Mouse (Mus musculus): Measurements from ENCODE around the gene Emid1. TPM values are rescaled to one million over a fixed set of nuclear protein-coding genes. Genes with fewer than 3 reads are reported as not detected.

Gene Emid1
- polyA plus RNA-seq, 1 experiment from 2014 or later: 112 TPM

DNA sequence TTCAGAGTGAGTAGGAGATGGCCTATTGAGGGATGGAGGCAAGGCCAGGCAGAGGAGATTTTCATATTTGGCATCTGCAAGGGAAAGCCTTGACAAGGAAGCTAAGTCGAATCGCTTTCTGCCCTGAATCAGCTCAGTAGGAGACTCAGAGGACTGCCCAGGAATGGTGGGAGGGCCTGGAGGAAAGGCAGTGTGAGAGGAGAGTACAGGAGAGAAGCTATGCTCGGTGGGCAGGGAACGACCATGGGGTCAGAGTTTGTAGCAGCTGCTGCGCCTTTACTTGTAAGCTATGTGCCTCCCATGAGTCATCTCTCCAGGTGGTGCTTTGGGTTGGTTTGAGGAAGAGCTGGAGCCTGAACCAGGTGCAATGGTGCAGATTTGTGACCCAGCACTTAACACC, 51.3 kb downstream of the Emid1 start:
- Histone ChIP-seq H3K4me1 (ENCODE audit: control insufficient read depth, insufficient read depth, low read length) (peaks cover 22% of the 10 kb centered on the region), H3K4me3 (ENCODE audit: low read length) (peak overlapping the region; percentile 12), H3K36me3 (ENCODE audit: control insufficient read depth, insufficient read depth, low read length) (no peaks in the 10 kb centered on the region; the same call in none of the 2 replicates), H3K4me2 (ENCODE audit: low read depth, low read length) (peak overlapping the region; percentile 64), H3K27ac (ENCODE audit: low read length) (no peak overlapping the region), H3K9ac (ENCODE audit: low read depth, low read length) (peak overlapping the region; percentile 38; the same call in 1 of the 2 replicates), H3K9me3 (ENCODE audit: control insufficient read depth, low read length) (no peaks in the 10 kb centered on the region), H3K27me3 (replicated peaks; ENCODE audit: control insufficient read depth, insufficient read depth, low read length) (no peaks in the 10 kb centered on the region)
- WGBS: 48% methylated on average over 5 of the region's 5 CpGs
- no peak for ATAC-seq

DNA sequence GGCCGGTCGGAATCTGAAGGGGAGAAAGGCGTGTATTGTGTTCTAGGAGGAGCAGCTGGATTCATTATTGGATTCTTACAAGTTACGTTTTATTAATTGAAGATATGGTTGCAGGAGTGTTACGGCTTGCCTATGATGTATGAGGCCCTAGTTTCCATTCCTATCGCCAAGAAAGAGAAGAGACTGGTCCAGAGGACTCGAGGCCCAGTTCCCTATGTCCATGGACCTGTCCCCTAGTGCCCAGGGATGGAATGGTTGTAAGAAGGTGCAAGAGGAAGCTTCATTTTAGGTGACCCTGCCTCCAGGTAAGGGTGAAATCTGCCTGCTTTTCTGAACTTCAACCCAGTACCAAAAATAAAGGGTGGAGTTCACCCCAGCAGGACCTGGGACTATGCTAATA, 51.8 kb downstream of the Emid1 start:
- peak overlapping the region; percentile 64 for H3K4me2 ChIP-seq (ENCODE audit: low read depth, low read length)
- peak overlapping the region; percentile 95 for H3K27ac ChIP-seq (ENCODE audit: low read length)
- no peaks in the 10 kb centered on the region for H3K27me3 ChIP-seq (replicated peaks; ENCODE audit: control insufficient read depth, insufficient read depth, low read length)
- peak overlapping the region; percentile 100 for H3K9ac ChIP-seq (ENCODE audit: low read depth, low read length)
- WGBS: under 1% methylated on average over 7 of the region's 7 CpGs
- no peak for ATAC-seq
- H3K9me3 ChIP-seq (ENCODE audit: control insufficient read depth, low read length): no peaks in the 10 kb centered on the region
- peak overlapping the region; percentile 98 for H3K4me3 ChIP-seq (ENCODE audit: low read length)
- no peaks in the 10 kb centered on the region; the same call in none of the 2 replicates for H3K36me3 ChIP-seq (ENCODE audit: control insufficient read depth, insufficient read depth, low read length)
- peaks cover 22% of the 10 kb centered on the region for H3K4me1 ChIP-seq (ENCODE audit: control insufficient read depth, insufficient read depth, low read length)

GRCm38 (mm10) chr11:5099576-5100183, 52.4 kb downstream of the Emid1 start:
- H3K27ac ChIP-seq (ENCODE audit: low read length): peak overlapping the region; percentile 95

GRCm38 (mm10) chr11:5098736-5099542, 53.1 kb downstream of the Emid1 start, which contains the start of the genes Rhbdd3 and Ewsr1:
Gene Rhbdd3, plus strand, starts transcription at chr11:5098926.
Gene Ewsr1, minus strand, starts transcription at chr11:5099266.
- Histone ChIP-seq H3K4me3 (ENCODE audit: low read length) (peak within 1 kb of the TSS; percentile 98), H3K9ac (ENCODE audit: low read depth, low read length) (peak within 1 kb of the TSS; percentile 100), H3K9me3 (ENCODE audit: control insufficient read depth, low read length) (no peaks in the 10 kb centered on the region), H3K4me1 (ENCODE audit: control insufficient read depth, insufficient read depth, low read length) (peaks cover 27% of the 10 kb centered on the region), H3K36me3 (ENCODE audit: control insufficient read depth, insufficient read depth, low read length) (no peaks in the 10 kb centered on the region; the same call in none of the 2 replicates), H3K4me2 (ENCODE audit: low read depth, low read length) (peak within 1 kb of the TSS; percentile 66), H3K27me3 (replicated peaks; ENCODE audit: control insufficient read depth, insufficient read depth, low read length) (no peaks in the 10 kb centered on the region), H3K27ac (ENCODE audit: low read length) (peak within 1 kb of the TSS; percentile 95)
- WGBS: under 1% methylated on average over 91 of the region's 92 CpGs
- ATAC-seq: peak; percentile 89

More at GRCm38 (mm10) chr11:5099576-5100183, 52.4 kb downstream of the Emid1 start:
- no peaks in the 10 kb centered on the region for H3K9me3 ChIP-seq (ENCODE audit: control insufficient read depth, low read length)
- no peaks in the 10 kb centered on the region for H3K27me3 ChIP-seq (replicated peaks; ENCODE audit: control insufficient read depth, insufficient read depth, low read length)
- peak; percentile 75 for ATAC-seq
- peaks cover 22% of the 10 kb centered on the region for H3K4me1 ChIP-seq (ENCODE audit: control insufficient read depth, insufficient read depth, low read length)
- H3K9ac ChIP-seq (ENCODE audit: low read depth, low read length): peak overlapping the region; percentile 100
- peak overlapping the region; percentile 64 for H3K4me2 ChIP-seq (ENCODE audit: low read depth, low read length)
- under 1% methylated on average over 31 of the region's 31 CpGs for WGBS
- H3K4me3 ChIP-seq (ENCODE audit: low read length): peak overlapping the region; percentile 98
- H3K36me3 ChIP-seq (ENCODE audit: control insufficient read depth, insufficient read depth, low read length): no peaks in the 10 kb centered on the region; the same call in none of the 2 replicates

- Histone ChIP-seq H3K4me3 (ENCODE audit: low read length) (peak overlapping the region; percentile 98), H3K9ac (ENCODE audit: low read depth, low read length) (peak overlapping the region; percentile 100), H3K9me3 (ENCODE audit: control insufficient read depth, low read length) (no peaks in the 10 kb centered on the region), H3K4me1 (ENCODE audit: control insufficient read depth, insufficient read depth, low read length) (peaks cover 28% of the 10 kb centered on the region), H3K36me3 (ENCODE audit: control insufficient read depth, insufficient read depth, low read length) (no peaks in the 10 kb centered on the region; the same call in 1 of the 2 replicates), H3K27ac (ENCODE audit: low read length) (peak overlapping the region; percentile 95), H3K4me2 (ENCODE audit: low read depth, low read length) (peak overlapping the region; percentile 66), H3K27me3 (replicated peaks; ENCODE audit: control insufficient read depth, insufficient read depth, low read length) (no peaks in the 10 kb centered on the region)
- no peak for ATAC-seq
- under 1% methylated on average over 44 of the region's 44 CpGs for WGBS
Observed at GRCm38 (mm10) chr11:5098035-5098735, 53.9 kb downstream of the Emid1 start.

- peaks cover 30% of the 10 kb centered on the region for H3K4me1 ChIP-seq (ENCODE audit: control insufficient read depth, insufficient read depth, low read length)
- no peaks in the 10 kb centered on the region for H3K27me3 ChIP-seq (replicated peaks; ENCODE audit: control insufficient read depth, insufficient read depth, low read length)
- H3K9me3 ChIP-seq (ENCODE audit: control insufficient read depth, low read length): no peaks in the 10 kb centered on the region
- peak overlapping the region; percentile 100; the same call in 1 of the 2 replicates for H3K9ac ChIP-seq (ENCODE audit: low read depth, low read length)
- H3K4me3 ChIP-seq (ENCODE audit: low read length): peak overlapping the region; percentile 98; the same call in 1 of the 2 replicates
- H3K27ac ChIP-seq (ENCODE audit: low read length): no peak overlapping the region
- H3K36me3 ChIP-seq (ENCODE audit: control insufficient read depth, insufficient read depth, low read length): no peaks in the 10 kb centered on the region
- no peak for ATAC-seq
- WGBS: 55% methylated on average over 8 of the region's 8 CpGs
- H3K4me2 ChIP-seq (ENCODE audit: low read depth, low read length): peak overlapping the region; percentile 66
Observed at GRCm38 (mm10) chr11:5096480-5097020, 55.5 kb downstream of the Emid1 start.

DNA sequence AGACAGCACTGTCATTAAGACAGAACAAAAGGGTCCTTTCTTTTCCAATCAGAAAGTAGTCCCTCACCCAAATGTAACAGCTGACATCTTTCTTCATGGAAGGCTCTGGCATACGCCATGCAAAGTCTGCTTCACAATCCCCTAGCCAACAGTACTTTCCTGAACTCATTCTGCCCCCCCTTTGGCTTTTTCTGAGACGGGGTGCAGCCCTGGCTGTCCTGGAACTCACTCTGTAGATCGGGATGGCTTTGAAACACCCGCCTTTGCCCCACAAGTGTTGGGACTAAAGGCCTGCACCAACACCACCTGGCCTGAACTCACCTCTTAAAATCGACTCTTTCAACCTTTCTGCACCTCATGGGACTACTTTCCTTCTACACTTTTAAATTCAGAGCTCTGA, 56.2 kb downstream of the Emid1 start:
- H3K9me3 ChIP-seq (ENCODE audit: control insufficient read depth, low read length): no peaks in the 10 kb centered on the region
- H3K27ac ChIP-seq (ENCODE audit: low read length): no peak overlapping the region
- H3K36me3 ChIP-seq (ENCODE audit: control insufficient read depth, insufficient read depth, low read length): peaks cover 3% of the 10 kb centered on the region; the same call in 1 of the 2 replicates
- H3K9ac ChIP-seq (ENCODE audit: low read depth, low read length): no peak overlapping the region
- H3K27me3 ChIP-seq (replicated peaks; ENCODE audit: control insufficient read depth, insufficient read depth, low read length): no peaks in the 10 kb centered on the region
- peaks cover 28% of the 10 kb centered on the region for H3K4me1 ChIP-seq (ENCODE audit: control insufficient read depth, insufficient read depth, low read length)
- no peak for ATAC-seq
- H3K4me3 ChIP-seq (ENCODE audit: low read length): no peak overlapping the region
- no peak overlapping the region for H3K4me2 ChIP-seq (ENCODE audit: low read depth, low read length)
- WGBS: 63% methylated on average over 5 of the region's 5 CpGs

GRCm38 (mm10) chr11:5091706-5092105, 60.4 kb downstream of the Emid1 start:
- H3K9ac ChIP-seq (ENCODE audit: low read depth, low read length): no peak overlapping the region
- 0 out of 2 replicates have a peak, but pooled peaks have one; percentile 38 for ATAC-seq
- H3K4me3 ChIP-seq (ENCODE audit: low read length): no peak overlapping the region
- no peaks in the 10 kb centered on the region for H3K9me3 ChIP-seq (ENCODE audit: control insufficient read depth, low read length)
- peaks cover 16% of the 10 kb centered on the region for H3K4me1 ChIP-seq (ENCODE audit: control insufficient read depth, insufficient read depth, low read length)
- no peak overlapping the region for H3K27ac ChIP-seq (ENCODE audit: low read length)
- H3K4me2 ChIP-seq (ENCODE audit: low read depth, low read length): no peak overlapping the region
- peaks cover 13% of the 10 kb centered on the region for H3K36me3 ChIP-seq (ENCODE audit: control insufficient read depth, insufficient read depth, low read length)
- H3K27me3 ChIP-seq (replicated peaks; ENCODE audit: control insufficient read depth, insufficient read depth, low read length): no peaks in the 10 kb centered on the region
- whole genome bisulfite sequencing: 46% methylated on average over 2 of the region's 2 CpGs
